Mouse (Mus musculus) midbrain, embryonic 12.5 days (tissue): ENCODE measurements around the gene Necab3. TPM values are rescaled to one million over a fixed set of nuclear protein-coding genes. Genes with fewer than 3 reads are reported as not detected.

Source experiments
- ATAC-seq: fragments of 200-750 bp; cut with Nextera tagmentation; 2 replicates; pipeline ENCODE4 v1.8.0; 2017; ENCODE audit warnings: low read depth, moderate TSS enrichment, moderate library complexity; ENCODE audit not compliant: low FRiP score
- H3K27ac ChIP-seq: fragments of 300-500 bp; sonication (generic); replicated peaks from 2 replicates; pipeline ENCODE4 v1.5.1; 2016; ENCODE audit warnings: mild to moderate bottlenecking
- H3K27me3 ChIP-seq: fragments of 300-500 bp; sonication (generic); 2 replicates; pipeline ENCODE4 v1.6.1; 2016; ENCODE audit warnings: mild to moderate bottlenecking
- H3K36me3 ChIP-seq: fragments of 300-500 bp; sonication (generic); 2 replicates; pipeline ENCODE4 v1.6.1; 2016
- H3K4me1 ChIP-seq: fragments of 300-500 bp; sonication (generic); 2 replicates; pipeline ENCODE4 v1.6.1; 2016
- H3K4me2 ChIP-seq: fragments of 300-500 bp; sonication (generic); replicated peaks from 2 replicates; pipeline ENCODE4 v1.6.1; 2016; ENCODE audit warnings: mild to moderate bottlenecking, moderate library complexity
- H3K4me3 ChIP-seq: fragments of 300-500 bp; sonication (generic); 2 replicates; pipeline ENCODE4 v1.5.1; 2016; ENCODE audit warnings: mild to moderate bottlenecking
- H3K9ac ChIP-seq: fragments of 300-500 bp; sonication (generic); replicated peaks from 2 replicates; pipeline ENCODE4 v1.6.1; 2016; ENCODE audit warnings: mild to moderate bottlenecking, moderate library complexity
- H3K9me3 ChIP-seq: fragments of 300-500 bp; sonication (generic); 2 replicates; pipeline ENCODE4 v1.6.1; 2016; ENCODE audit warnings: mild to moderate bottlenecking
- WGBS: fragments of 180-500 bp; shearing (Covaris S2); methylation state at CpG from one replicate; pipeline ENCODE4 v1.1.7; 2016; 5-methylcytosine and 5-hydroxymethylcytosine counted together
- polyA plus RNA-seq: library from polyadenylated mRNA; unstranded; fragments of >200 nt; fragmentation: Nextera tagmentation; extraction: Ambion mirVana; gene quantifications from 2 replicates; pipeline ENCODE4 v1.2.1, GENCODE M21; 2016

Gene Necab3
- polyA plus RNA-seq, 1 experiment from 2014 or later: 12.3 TPM

DNA sequence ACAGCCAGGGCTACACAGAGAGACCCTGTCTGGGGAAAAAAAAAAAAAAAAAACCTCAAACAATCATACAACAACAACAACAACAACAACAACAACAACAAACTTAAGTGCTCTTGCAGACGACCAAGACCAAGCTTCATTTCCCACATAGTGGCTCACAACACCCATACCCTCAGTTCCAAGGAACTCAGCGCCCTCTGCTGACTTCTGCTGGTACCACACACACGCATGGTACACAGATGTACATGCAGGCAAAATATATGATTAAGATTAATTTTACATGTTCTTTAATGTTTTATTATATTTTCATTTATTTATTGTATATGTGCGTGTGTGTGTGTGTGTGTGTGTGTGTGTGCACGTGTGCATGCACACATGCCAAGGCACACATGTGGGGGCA, 27.7 kb upstream of the Necab3 start:
- no peaks in the 10 kb centered on the region for H3K27me3 ChIP-seq
- H3K9me3 ChIP-seq: 0 out of 2 replicates have a peak, but pooled peaks cover 3% of the 10 kb centered on the region
- H3K4me3 ChIP-seq: no peak overlapping the region
- no peak overlapping the region for H3K27ac ChIP-seq
- H3K4me1 ChIP-seq: peaks cover 13% of the 10 kb centered on the region; the same call in 1 of the 2 replicates
- H3K4me2 ChIP-seq: no peak overlapping the region
- H3K9ac ChIP-seq: no peak overlapping the region
- no peak for ATAC-seq
- 0 out of 2 replicates have a peak, but pooled peaks cover 8% of the 10 kb centered on the region for H3K36me3 ChIP-seq
- 72% methylated on average over 5 of the region's 5 CpGs for WGBS

GRCm38 (mm10) chr2:154584931-154585601, 26.4 kb upstream of the Necab3 start:
- 0 out of 2 replicates have a peak, but pooled peaks cover 8% of the 10 kb centered on the region for H3K36me3 ChIP-seq
- ATAC-seq: no peak; the same call in 1 of the 2 replicates
- H3K9me3 ChIP-seq: 0 out of 2 replicates have a peak, but pooled peaks cover 3% of the 10 kb centered on the region
- H3K9ac ChIP-seq: no peak overlapping the region
- H3K4me2 ChIP-seq: no peak overlapping the region
- H3K27me3 ChIP-seq: no peaks in the 10 kb centered on the region
- peaks cover 13% of the 10 kb centered on the region; the same call in 1 of the 2 replicates for H3K4me1 ChIP-seq
- H3K4me3 ChIP-seq: no peak overlapping the region
- 74% methylated on average over 17 of the region's 17 CpGs for WGBS
- no peak overlapping the region for H3K27ac ChIP-seq

DNA sequence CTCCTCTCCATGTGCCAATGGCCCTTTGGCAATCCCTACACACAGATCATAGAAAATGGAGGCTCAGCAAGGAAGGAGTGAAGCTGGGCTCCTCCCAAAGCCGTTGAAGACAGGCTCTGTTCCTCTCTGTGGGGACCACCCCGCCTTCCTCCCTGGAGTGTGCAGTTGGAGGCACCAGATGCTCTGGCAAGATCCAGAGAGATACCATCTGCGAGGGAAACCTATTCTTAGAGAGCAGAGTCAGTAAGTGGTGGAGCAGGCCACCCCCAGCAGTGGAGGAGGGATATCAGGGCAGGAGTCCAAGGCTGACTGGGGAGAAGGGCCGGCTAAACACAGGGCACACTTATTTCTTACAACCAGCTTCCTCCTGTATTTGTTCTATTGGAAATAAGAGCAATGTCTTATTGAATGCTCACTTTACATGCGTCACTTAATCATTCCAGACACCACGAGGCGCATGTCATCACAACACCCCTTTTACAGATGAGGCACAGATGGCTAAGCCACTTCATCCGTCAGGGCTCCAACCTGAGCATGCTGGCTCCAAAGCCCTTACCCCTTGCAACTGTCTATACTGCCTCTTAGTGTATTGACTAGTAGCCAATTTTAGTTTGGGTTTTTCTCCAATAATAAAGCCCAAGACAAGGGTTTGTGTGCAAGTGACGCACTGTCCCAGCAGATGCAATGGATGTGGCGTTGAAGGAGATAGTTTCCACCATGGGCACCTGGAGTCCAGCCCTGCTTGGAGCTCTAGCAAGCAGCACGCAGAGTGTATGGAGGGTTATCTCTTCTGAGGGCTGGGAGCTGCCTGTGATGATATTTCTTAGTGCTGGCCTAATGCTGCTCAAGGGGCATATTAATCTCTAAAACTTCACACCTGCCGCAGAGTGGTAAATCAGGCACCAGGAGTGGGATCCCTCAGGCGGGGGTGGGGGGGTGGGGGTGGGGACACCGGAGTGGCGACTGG, 25.5 kb upstream of the Necab3 start:
- no peak overlapping the region for H3K9ac ChIP-seq
- no peak overlapping the region for H3K4me2 ChIP-seq
- no peak overlapping the region for H3K27ac ChIP-seq
- H3K36me3 ChIP-seq: 0 out of 2 replicates have a peak, but pooled peaks cover 8% of the 10 kb centered on the region
- ATAC-seq: peak; percentile 47; the same call in 1 of the 2 replicates
- no peaks in the 10 kb centered on the region for H3K27me3 ChIP-seq
- 0 out of 2 replicates have a peak, but pooled peaks cover 3% of the 10 kb centered on the region for H3K9me3 ChIP-seq
- H3K4me3 ChIP-seq: no peak overlapping the region
- 71% methylated on average over 15 of the region's 15 CpGs for WGBS
- H3K4me1 ChIP-seq: peaks cover 13% of the 10 kb centered on the region; the same call in 1 of the 2 replicates

GRCm38 (mm10) chr2:154581421-154581820, 22.7 kb upstream of the Necab3 start:
- H3K27me3 ChIP-seq: no peaks in the 10 kb centered on the region
- no peak overlapping the region for H3K9ac ChIP-seq
- 0 out of 2 replicates have a peak, but pooled peaks cover 1% of the 10 kb centered on the region for H3K36me3 ChIP-seq
- no peak overlapping the region for H3K4me2 ChIP-seq
- 0 out of 2 replicates have a peak, but pooled peaks cover under 1% of the 10 kb centered on the region for H3K9me3 ChIP-seq
- WGBS: 87% methylated on average over 1 of the region's 1 CpGs
- no peak overlapping the region for H3K4me3 ChIP-seq
- ATAC-seq: no peak
- H3K27ac ChIP-seq: no peak overlapping the region
- H3K4me1 ChIP-seq: peaks cover 29% of the 10 kb centered on the region

DNA sequence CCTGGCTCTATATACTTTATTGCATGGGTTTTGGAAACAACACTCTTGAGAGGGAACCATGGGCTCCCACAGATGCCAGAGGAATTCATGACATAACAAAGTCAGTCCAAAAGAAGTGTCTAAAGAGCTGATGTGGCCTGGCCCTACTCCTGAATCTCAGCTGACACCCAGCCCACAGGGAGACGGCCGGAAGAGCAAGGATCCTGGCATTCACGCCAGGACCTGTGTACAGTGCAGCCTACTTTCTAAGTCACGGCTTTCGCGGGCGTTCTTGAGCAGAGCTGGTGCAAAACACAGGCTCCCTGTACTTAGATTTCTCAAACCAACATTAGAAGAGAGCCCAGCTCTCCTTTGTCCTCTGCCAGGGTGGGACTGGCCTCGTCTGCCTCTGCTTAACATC, 21.9 kb upstream of the Necab3 start:
- H3K4me1 ChIP-seq: peaks cover 32% of the 10 kb centered on the region
- no peak overlapping the region for H3K27ac ChIP-seq
- no peak overlapping the region for H3K4me2 ChIP-seq
- H3K36me3 ChIP-seq: no peaks in the 10 kb centered on the region
- H3K4me3 ChIP-seq: no peak overlapping the region
- no peak for ATAC-seq
- no peak overlapping the region for H3K9ac ChIP-seq
- no peaks in the 10 kb centered on the region for H3K27me3 ChIP-seq
- H3K9me3 ChIP-seq: no peaks in the 10 kb centered on the region
- WGBS: 83% methylated on average over 8 of the region's 8 CpGs

GRCm38 (mm10) chr2:154577744-154578067, 19.0 kb upstream of the Necab3 start:
- 44% methylated on average over 6 of the region's 6 CpGs for WGBS

DNA sequence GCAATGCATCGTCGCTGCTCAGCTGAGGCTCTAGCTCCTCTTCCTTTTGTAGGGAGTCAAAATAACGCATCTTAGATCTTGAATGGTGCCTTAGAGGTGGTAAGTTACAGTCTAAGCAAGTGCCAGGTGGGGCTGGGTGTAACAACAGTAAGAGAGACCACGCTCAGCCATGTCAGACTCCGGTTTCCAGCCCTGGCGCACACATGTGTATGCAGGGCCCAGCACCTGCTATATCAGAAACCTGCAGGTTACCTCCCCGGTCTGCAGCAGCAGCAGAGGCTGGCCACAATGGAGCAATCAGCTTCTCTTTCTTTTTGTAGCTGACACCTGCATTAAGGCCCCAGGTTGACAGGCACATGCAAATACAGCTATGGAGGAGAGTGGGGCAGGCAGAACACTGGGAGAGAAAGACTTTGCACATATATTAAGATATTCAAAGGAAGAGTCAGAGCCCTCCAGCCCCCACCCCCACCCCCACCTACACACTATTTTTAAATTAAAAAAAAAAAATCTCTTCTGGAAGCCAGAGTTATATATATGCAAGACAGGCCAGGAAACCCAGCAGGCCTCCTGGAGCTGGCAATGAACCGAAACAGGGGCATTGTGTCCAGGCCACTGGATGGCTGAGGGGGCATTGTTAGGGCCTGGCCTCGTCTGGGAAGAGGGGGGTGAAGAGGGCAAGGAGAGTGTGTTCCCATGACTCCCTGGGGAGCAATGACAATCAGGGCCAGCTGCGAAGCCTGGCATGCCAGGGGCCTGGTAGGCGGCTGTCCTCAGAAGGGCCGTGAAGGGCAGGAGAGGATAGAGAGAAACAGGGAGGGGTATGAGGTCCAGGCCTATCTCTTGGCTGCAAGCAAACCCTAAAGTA, 18.4 kb upstream of the Necab3 start:
- Histone ChIP-seq H3K27ac (peak overlapping the region; percentile 80), H3K27me3 (no peaks in the 10 kb centered on the region), H3K9me3 (no peaks in the 10 kb centered on the region), H3K9ac (no peak overlapping the region; the same call in 1 of the 2 replicates), H3K4me1 (peaks cover 22% of the 10 kb centered on the region), H3K4me2 (peak overlapping the region; percentile 5; the same call in 1 of the 2 replicates), H3K4me3 (no peak overlapping the region), H3K36me3 (no peaks in the 10 kb centered on the region)
- peak; percentile 86 for ATAC-seq
- 23% methylated on average over 12 of the region's 12 CpGs for WGBS

More at GRCm38 (mm10) chr2:154577744-154578067, 19.0 kb upstream of the Necab3 start:
- Histone ChIP-seq H3K9me3 (no peaks in the 10 kb centered on the region), H3K4me2 (no peak overlapping the region), H3K36me3 (no peaks in the 10 kb centered on the region), H3K4me3 (no peak overlapping the region), H3K9ac (no peak overlapping the region), H3K27ac (peak overlapping the region; percentile 80), H3K4me1 (peaks cover 22% of the 10 kb centered on the region), H3K27me3 (no peaks in the 10 kb centered on the region)
- ATAC-seq: no peak

GRCm38 (mm10) chr2:154574271-154574670, 15.6 kb upstream of the Necab3 start:
- no peak overlapping the region for H3K9ac ChIP-seq
- no peak overlapping the region for H3K4me2 ChIP-seq
- WGBS: 57% methylated on average over 7 of the region's 7 CpGs
- H3K27me3 ChIP-seq: no peaks in the 10 kb centered on the region
- no peaks in the 10 kb centered on the region for H3K9me3 ChIP-seq
- peaks cover 27% of the 10 kb centered on the region for H3K4me1 ChIP-seq
- ATAC-seq: no peak
- no peak overlapping the region for H3K27ac ChIP-seq
- H3K36me3 ChIP-seq: no peaks in the 10 kb centered on the region
- no peak overlapping the region for H3K4me3 ChIP-seq

GRCm38 (mm10) chr2:154572996-154573395, 14.3 kb upstream of the Necab3 start:
- no peaks in the 10 kb centered on the region for H3K9me3 ChIP-seq
- WGBS: 76% methylated on average over 3 of the region's 3 CpGs
- H3K27me3 ChIP-seq: no peaks in the 10 kb centered on the region
- no peak overlapping the region for H3K4me3 ChIP-seq
- H3K27ac ChIP-seq: no peak overlapping the region
- H3K36me3 ChIP-seq: no peaks in the 10 kb centered on the region
- H3K4me1 ChIP-seq: peaks cover 38% of the 10 kb centered on the region
- no peak for ATAC-seq
- no peak overlapping the region for H3K4me2 ChIP-seq
- H3K9ac ChIP-seq: no peak overlapping the region

DNA sequence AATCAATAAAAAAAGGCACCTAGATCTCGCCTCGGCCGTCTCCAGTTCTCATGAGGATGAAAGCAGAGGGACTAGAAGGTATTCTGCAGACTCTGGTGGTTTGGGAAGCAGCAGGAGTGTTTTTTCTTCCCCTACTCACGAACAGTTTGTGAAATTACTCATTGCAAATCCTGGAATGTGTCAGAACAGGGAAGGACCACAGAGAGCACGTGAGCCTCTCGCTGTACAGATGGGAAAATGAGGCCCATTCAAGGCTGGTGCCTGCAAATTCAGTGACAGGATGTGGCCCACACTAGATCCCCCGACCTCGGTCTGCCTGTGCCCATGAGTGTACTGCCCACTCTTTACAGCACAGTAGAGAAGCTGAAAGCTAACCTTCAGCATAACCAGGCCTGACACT, 13.3 kb upstream of the Necab3 start:
- WGBS: 88% methylated on average over 8 of the region's 8 CpGs
- peaks cover 38% of the 10 kb centered on the region for H3K4me1 ChIP-seq

DNA sequence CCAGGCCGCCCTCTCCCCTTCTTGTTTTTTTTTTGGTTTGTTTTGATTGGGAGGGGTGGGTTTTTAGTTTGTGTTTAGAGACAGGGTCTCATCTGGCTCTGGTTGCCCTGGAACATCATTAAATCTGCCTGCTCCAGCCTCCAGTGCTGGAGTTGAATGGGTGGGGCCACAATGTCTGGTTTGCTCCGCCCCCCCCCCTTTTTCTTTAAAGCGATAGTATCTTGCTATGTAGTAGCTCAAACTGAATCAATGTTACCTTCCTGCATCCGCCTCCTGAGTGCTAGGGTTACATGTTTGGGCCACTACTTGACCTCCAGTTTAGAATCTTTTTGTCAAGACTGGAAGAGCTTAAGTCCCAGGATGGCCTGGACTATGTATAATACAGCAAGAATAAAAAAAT, 12.6 kb upstream of the Necab3 start:
- H3K27ac ChIP-seq: no peak overlapping the region
- no peak for ATAC-seq
- peaks cover 38% of the 10 kb centered on the region for H3K4me1 ChIP-seq

More for the DNA sequence above, 13.3 kb upstream of the Necab3 start:
- Histone ChIP-seq H3K36me3 (no peaks in the 10 kb centered on the region), H3K9ac (no peak overlapping the region), H3K27ac (no peak overlapping the region; the same call in 1 of the 2 replicates), H3K4me2 (no peak overlapping the region), H3K9me3 (no peaks in the 10 kb centered on the region), H3K4me3 (no peak overlapping the region), H3K27me3 (no peaks in the 10 kb centered on the region)
- no peak for ATAC-seq

More for the DNA sequence above, 12.6 kb upstream of the Necab3 start:
- Histone ChIP-seq H3K9ac (no peak overlapping the region), H3K27me3 (no peaks in the 10 kb centered on the region), H3K9me3 (no peaks in the 10 kb centered on the region), H3K36me3 (no peaks in the 10 kb centered on the region), H3K4me2 (no peak overlapping the region), H3K4me3 (no peak overlapping the region)
- WGBS: 84% methylated on average over 4 of the region's 4 CpGs
